Mouse (Mus musculus) left cerebral cortex, postnatal 4 days (tissue): ENCODE measurements around the gene Gstp3. TPM values are rescaled to one million over a fixed set of nuclear protein-coding genes. Genes with fewer than 3 reads are reported as not detected.
A peak's percentile ranks its signal among the peaks of the same experiment; 100 is the strongest.
"Not testable (repeated sequence)": the region's sequence is repeated elsewhere in the genome, so short reads cannot be mapped to it uniquely, and the experiment has no call there.

Source experiments
- DNase-seq: peaks from one replicate; pipeline ENCODE4 v3.0.0-alpha.2; 2022
- intact Hi-C: fragments of 180-260 bp; cut with DNase I; formaldehyde crosslinking; loops from one replicate; pipeline ENCODE4 v1.15.1; 2025
- total RNA-seq, 2 experiments: library from RNA; stranded (reverse); gene quantifications; 2 replicates each; pipeline ENCODE4 v1.2.3; 2021

The Gstp3 gene
- total RNA-seq, 2 experiments from 2014 or later = not detected

GRCm38 (mm10) chr19:4045966-4046865 is 13.2 kb downstream of the Gstp3 start, which contains the start of gene Gstp2:
TSS of gene Gstp2 (minus strand) at chr19:4046023.
- DNase-seq = peak; percentile 62
- intact Hi-C loops = no loop called here

GRCm38 (mm10) chr19:4044109-4044508 is 15.3 kb downstream of the Gstp3 start:
- intact Hi-C loops, DNase-seq: not testable (repeated sequence)

GRCm38 (mm10) chr19:4042124-4042523 is 17.2 kb downstream of the Gstp3 start:
- no peak for DNase-seq
- intact Hi-C loops = no loop called here

GRCm38 (mm10) chr19:4041500-4041899 is 17.9 kb downstream of the Gstp3 start:
- DNase-seq, intact Hi-C loops: not testable (repeated sequence)

GRCm38 (mm10) chr19:4040941-4041340 is 18.4 kb downstream of the Gstp3 start:
- intact Hi-C loops = not testable (repeated sequence)

GRCm38 (mm10) chr19:4037788-4038232 is 21.6 kb downstream of the Gstp3 start, which contains the start of gene Gstp1:
TSS of gene Gstp1 (minus strand) at chr19:4037985.
- intact Hi-C loops = no loop called here
- DNase-seq = peak; percentile 82

More at GRCm38 (mm10) chr19:4040941-4041340, 18.4 kb downstream of the Gstp3 start:
- not testable (repeated sequence) for DNase-seq

GRCm38 (mm10) chr19:4037154-4037787 is 22.1 kb downstream of the Gstp3 start:
- intact Hi-C loops, DNase-seq: not testable (repeated sequence)

- intact Hi-C loops = no loop called here
These were observed 22.9 kb downstream of the Gstp3 start for GRCm38 (mm10) chr19:4036327-4037045.

GRCm38 (mm10) chr19:4033742-4034141 is 25.6 kb downstream of the Gstp3 start:
- intact Hi-C loops = no loop called here
- DNase-seq = no peak

More at GRCm38 (mm10) chr19:4036327-4037045, 22.9 kb downstream of the Gstp3 start:
- no peak for DNase-seq

- DNase-seq = no peak
- intact Hi-C loops = no loop called here
These were observed 26.1 kb downstream of the Gstp3 start for GRCm38 (mm10) chr19:4033298-4033697.

- intact Hi-C loops = no loop called here
- no peak for DNase-seq
These were observed 26.7 kb downstream of the Gstp3 start for GRCm38 (mm10) chr19:4032668-4033067.

- no peak for DNase-seq
- intact Hi-C loops = no loop called here
These were observed 31.8 kb downstream of the Gstp3 start for GRCm38 (mm10) chr19:4027576-4027975.

GRCm38 (mm10) chr19:4023185-4023584 is 36.2 kb downstream of the Gstp3 start:
- intact Hi-C loops = no loop called here
- no peak for DNase-seq

- peak; percentile 79 for DNase-seq
- intact Hi-C loops = loop anchor here (10.0 kb wide), 1 partner anchor 196 kb away; the partner anchor contains the start of genes AC109138.7 and Clcf1
These were observed 40.4 kb downstream of the Gstp3 start for GRCm38 (mm10) chr19:4018743-4019583.

GRCm38 (mm10) chr19:4017921-4018587 is 41.3 kb downstream of the Gstp3 start:
- no peak for DNase-seq
- intact Hi-C loops = loop anchor here (10.0 kb wide), 1 partner anchor 197 kb away; the partner anchor contains the start of genes AC109138.7 and Clcf1

GRCm38 (mm10) chr19:4015635-4016034 is 43.7 kb downstream of the Gstp3 start:
- intact Hi-C loops = loop anchor here (10.0 kb wide), 1 partner anchor 199 kb away; the partner anchor contains the start of genes AC109138.7 and Clcf1
- no peak for DNase-seq

- intact Hi-C loops = loop anchor here (10.0 kb wide), 1 partner anchor 200 kb away; the partner anchor contains the start of genes AC109138.7 and Clcf1
- no peak for DNase-seq
These were observed 44.6 kb downstream of the Gstp3 start for GRCm38 (mm10) chr19:4014802-4015201.

- DNase-seq = no peak
- intact Hi-C loops = loop anchor here (10.0 kb wide), 1 partner anchor 202 kb away; the partner anchor contains the start of genes AC109138.7 and Clcf1
These were observed 46.3 kb downstream of the Gstp3 start for GRCm38 (mm10) chr19:4013066-4013465.
